Mouse (Mus musculus) right cerebral cortex, postnatal 14 days (tissue): ENCODE results near the gene Tctex1d2.
"Not testable (repeated sequence)": the region's sequence is repeated elsewhere in the genome, so short reads cannot be mapped to it uniquely, and the experiment has no call there.

Source experiments
- DNase-seq: peaks from one replicate; pipeline ENCODE4 v3.0.0; 2022

The Tctex1d2 gene

GRCm38 (mm10) chr16:32433138-32433537, 13.6 kb downstream of the Tctex1d2 start:
- no peak for DNase-seq

GRCm38 (mm10) chr16:32434066-32434465, 14.6 kb downstream of the Tctex1d2 start:
- no peak for DNase-seq

GRCm38 (mm10) chr16:32434691-32435090, 15.2 kb downstream of the Tctex1d2 start:
- no peak for DNase-seq

- DNase-seq = no peak
These were observed 17.2 kb downstream of the Tctex1d2 start for GRCm38 (mm10) chr16:32436657-32437056.

GRCm38 (mm10) chr16:32437266-32437665, 17.8 kb downstream of the Tctex1d2 start:
- no peak for DNase-seq

- DNase-seq = no peak
These were observed 21.9 kb downstream of the Tctex1d2 start for GRCm38 (mm10) chr16:32441432-32441831.

GRCm38 (mm10) chr16:32444615-32445014, 25.1 kb downstream of the Tctex1d2 start:
- not testable (repeated sequence) for DNase-seq

GRCm38 (mm10) chr16:32445558-32445957, 26.1 kb downstream of the Tctex1d2 start:
- DNase-seq = no peak

- DNase-seq = no peak
These were observed 27.1 kb downstream of the Tctex1d2 start for GRCm38 (mm10) chr16:32446563-32447138.

- DNase-seq = no peak
These were observed 30.2 kb downstream of the Tctex1d2 start for GRCm38 (mm10) chr16:32449665-32450064.

- no peak for DNase-seq
These were observed 30.6 kb downstream of the Tctex1d2 start for GRCm38 (mm10) chr16:32450133-32450532.

- DNase-seq = no peak
These were observed 33.6 kb downstream of the Tctex1d2 start for GRCm38 (mm10) chr16:32453102-32453501.

GRCm38 (mm10) chr16:32454646-32455045, 35.1 kb downstream of the Tctex1d2 start:
- no peak for DNase-seq

- DNase-seq = no peak
These were observed 36.6 kb downstream of the Tctex1d2 start for GRCm38 (mm10) chr16:32456086-32456485.

GRCm38 (mm10) chr16:32456761-32457160, 37.3 kb downstream of the Tctex1d2 start:
- DNase-seq = no peak

- no peak for DNase-seq
These were observed 38.3 kb downstream of the Tctex1d2 start for GRCm38 (mm10) chr16:32457589-32458386.

GRCm38 (mm10) chr16:32460518-32460917, 41.0 kb downstream of the Tctex1d2 start:
- no peak for DNase-seq

GRCm38 (mm10) chr16:32461713-32462112, 42.2 kb downstream of the Tctex1d2 start:
- no peak for DNase-seq

GRCm38 (mm10) chr16:32462950-32463349, 43.4 kb downstream of the Tctex1d2 start:
- DNase-seq = no peak

GRCm38 (mm10) chr16:32463426-32463825, 43.9 kb downstream of the Tctex1d2 start:
- DNase-seq = no peak

- DNase-seq = no peak
These were observed 45.4 kb downstream of the Tctex1d2 start for GRCm38 (mm10) chr16:32464908-32465307.

- no peak for DNase-seq
These were observed 49.0 kb downstream of the Tctex1d2 start for GRCm38 (mm10) chr16:32468488-32468887.

- DNase-seq = no peak
These were observed 50.1 kb downstream of the Tctex1d2 start for GRCm38 (mm10) chr16:32469404-32470105.
